Mouse (Mus musculus): ENCODE results near the gene Gas2. TPM values are rescaled to one million over a fixed set of nuclear protein-coding genes. Genes with fewer than 3 reads are reported as not detected.
A peak's percentile ranks its signal among the peaks of the same experiment; 100 is the strongest.

Gas2 gene
- polyA plus RNA-seq, 1 experiment from 2014 or later, result 20.6 TPM

DNA sequence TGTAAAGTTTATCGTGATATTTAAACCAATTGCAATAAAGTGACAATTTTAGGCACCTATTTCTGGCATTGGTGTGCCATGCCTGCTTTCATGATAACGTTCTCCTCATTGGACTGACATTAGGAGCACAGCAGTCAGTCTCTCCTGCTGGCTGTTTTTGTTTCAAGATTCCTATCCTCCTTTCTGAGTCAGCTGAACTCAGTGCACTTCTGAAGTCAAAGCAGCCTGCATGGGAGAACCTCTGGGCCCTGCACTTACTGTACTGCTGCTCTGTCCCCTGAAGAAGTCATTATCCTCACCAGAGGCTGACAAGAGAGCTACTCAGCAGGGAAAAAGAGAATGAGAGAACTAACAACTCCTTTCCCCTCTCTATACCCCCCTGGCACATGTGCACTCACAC, 33.1 kb downstream of the Gas2 start:
- Histone ChIP-seq H3K9ac (no peak overlapping the region), H3K4me2 (no peak overlapping the region), H3K4me3 (ENCODE audit: low read depth, low read length) (no peak overlapping the region), H3K27ac (ENCODE audit: low read depth) (no peak overlapping the region), H3K9me3 (ENCODE audit: low read depth, low read length) (no peaks in the 10 kb centered on the region), H3K4me1 (ENCODE audit: insufficient read depth) (no peaks in the 10 kb centered on the region), H3K36me3 (ENCODE audit: insufficient read depth) (no peaks in the 10 kb centered on the region), H3K27me3 (ENCODE audit: insufficient read depth, low read length) (no peaks in the 10 kb centered on the region)
- TF ChIP-seq CTCF (IDR thresholded peaks at IDR 0.05; ENCODE audit: low read depth), result no peak
- ATAC-seq (ENCODE audit: insufficient read depth) (no peak), DNase-seq (no peak)
- WGBS, result 63% methylated on average over 2 of the region's 2 CpGs

DNA sequence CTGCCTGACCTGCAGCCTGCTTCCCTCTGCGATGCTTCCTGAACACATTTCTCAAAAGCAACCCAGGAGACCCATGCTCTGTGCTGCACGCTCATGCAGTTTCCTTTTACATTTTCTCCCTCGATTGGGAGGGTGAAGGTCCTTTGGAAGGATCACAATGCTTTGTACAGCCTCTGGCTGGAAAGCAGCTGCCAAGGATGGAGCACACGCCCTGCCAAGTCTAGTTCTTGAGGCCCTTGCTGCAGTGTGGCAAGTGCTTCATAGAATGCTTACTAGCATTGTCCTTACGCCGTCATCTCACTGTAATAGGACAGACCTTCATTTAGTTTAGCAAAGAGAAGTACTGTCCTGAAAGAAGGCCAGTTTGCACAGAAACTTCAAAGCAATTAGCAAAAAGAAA, 37.3 kb downstream of the Gas2 start:
- no peaks in the 10 kb centered on the region for H3K4me1 ChIP-seq (ENCODE audit: insufficient read depth)
- no peak for ATAC-seq (ENCODE audit: insufficient read depth)
- no peak overlapping the region for H3K9ac ChIP-seq
- no peak overlapping the region for H3K27ac ChIP-seq (ENCODE audit: low read depth)
- no peak overlapping the region for H3K4me2 ChIP-seq
- WGBS, result 67% methylated on average over 6 of the region's 6 CpGs
- TF ChIP-seq CTCF (IDR thresholded peaks at IDR 0.05; ENCODE audit: low read depth), result no peak
- no peaks in the 10 kb centered on the region for H3K27me3 ChIP-seq (ENCODE audit: insufficient read depth, low read length)
- H3K4me3 ChIP-seq (ENCODE audit: low read depth, low read length), result no peak overlapping the region
- no peaks in the 10 kb centered on the region for H3K9me3 ChIP-seq (ENCODE audit: low read depth, low read length)
- no peak for DNase-seq
- no peaks in the 10 kb centered on the region for H3K36me3 ChIP-seq (ENCODE audit: insufficient read depth)

GRCm38 (mm10) chr7:51913292-51914050, 51.7 kb downstream of the Gas2 start:
- peak; percentile 66 for DNase-seq
- Histone ChIP-seq H3K4me3 (ENCODE audit: low read depth, low read length) (no peak overlapping the region), H3K36me3 (ENCODE audit: insufficient read depth) (no peaks in the 10 kb centered on the region), H3K4me1 (ENCODE audit: insufficient read depth) (0 out of 2 replicates have a peak, but pooled peaks cover 3% of the 10 kb centered on the region), H3K9ac (no peak overlapping the region), H3K27ac (ENCODE audit: low read depth) (peak overlapping the region; percentile 46; the same call in 1 of the 2 replicates), H3K4me2 (no peak overlapping the region), H3K9me3 (ENCODE audit: low read depth, low read length) (no peaks in the 10 kb centered on the region), H3K27me3 (ENCODE audit: insufficient read depth, low read length) (no peaks in the 10 kb centered on the region)
- 67% methylated on average over 3 of the region's 3 CpGs for WGBS
- ATAC-seq (ENCODE audit: insufficient read depth), result peak; percentile 88
- TF ChIP-seq CTCF (IDR thresholded peaks at IDR 0.05; ENCODE audit: low read depth), result no peak

DNA sequence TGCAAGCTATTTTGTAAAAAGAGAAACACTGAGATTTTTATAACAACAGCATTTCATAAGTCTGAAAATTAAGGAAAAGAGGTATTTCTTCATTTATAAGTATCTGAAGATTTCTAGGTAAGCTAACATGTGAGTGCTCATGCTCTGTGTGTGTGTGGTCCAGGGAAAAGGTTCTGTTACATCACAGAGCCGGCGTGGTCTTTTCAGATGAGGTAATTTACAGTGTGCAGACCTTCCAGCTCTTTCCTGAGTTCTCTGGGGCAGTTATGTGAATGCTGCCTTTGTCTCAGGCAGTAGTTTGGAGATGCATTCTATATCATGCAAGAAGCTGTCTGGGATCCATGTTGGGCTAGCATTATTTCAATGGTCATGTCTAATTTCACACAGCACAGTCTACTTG, 52.3 kb downstream of the Gas2 start:
- no peak overlapping the region for H3K4me3 ChIP-seq (ENCODE audit: low read depth, low read length)
- H3K27me3 ChIP-seq (ENCODE audit: insufficient read depth, low read length), result no peaks in the 10 kb centered on the region
- H3K9ac ChIP-seq, result no peak overlapping the region
- H3K9me3 ChIP-seq (ENCODE audit: low read depth, low read length), result no peaks in the 10 kb centered on the region
- DNase-seq, result no peak
- 73% methylated on average over 2 of the region's 2 CpGs for WGBS
- no peak overlapping the region for H3K27ac ChIP-seq (ENCODE audit: low read depth)
- H3K4me2 ChIP-seq, result no peak overlapping the region
- H3K4me1 ChIP-seq (ENCODE audit: insufficient read depth), result 0 out of 2 replicates have a peak, but pooled peaks cover 3% of the 10 kb centered on the region
- ATAC-seq (ENCODE audit: insufficient read depth), result peak; percentile 66; the same call in 1 of the 2 replicates
- no peak for TF ChIP-seq CTCF (IDR thresholded peaks at IDR 0.05; ENCODE audit: low read depth)
- no peaks in the 10 kb centered on the region for H3K36me3 ChIP-seq (ENCODE audit: insufficient read depth)

DNA sequence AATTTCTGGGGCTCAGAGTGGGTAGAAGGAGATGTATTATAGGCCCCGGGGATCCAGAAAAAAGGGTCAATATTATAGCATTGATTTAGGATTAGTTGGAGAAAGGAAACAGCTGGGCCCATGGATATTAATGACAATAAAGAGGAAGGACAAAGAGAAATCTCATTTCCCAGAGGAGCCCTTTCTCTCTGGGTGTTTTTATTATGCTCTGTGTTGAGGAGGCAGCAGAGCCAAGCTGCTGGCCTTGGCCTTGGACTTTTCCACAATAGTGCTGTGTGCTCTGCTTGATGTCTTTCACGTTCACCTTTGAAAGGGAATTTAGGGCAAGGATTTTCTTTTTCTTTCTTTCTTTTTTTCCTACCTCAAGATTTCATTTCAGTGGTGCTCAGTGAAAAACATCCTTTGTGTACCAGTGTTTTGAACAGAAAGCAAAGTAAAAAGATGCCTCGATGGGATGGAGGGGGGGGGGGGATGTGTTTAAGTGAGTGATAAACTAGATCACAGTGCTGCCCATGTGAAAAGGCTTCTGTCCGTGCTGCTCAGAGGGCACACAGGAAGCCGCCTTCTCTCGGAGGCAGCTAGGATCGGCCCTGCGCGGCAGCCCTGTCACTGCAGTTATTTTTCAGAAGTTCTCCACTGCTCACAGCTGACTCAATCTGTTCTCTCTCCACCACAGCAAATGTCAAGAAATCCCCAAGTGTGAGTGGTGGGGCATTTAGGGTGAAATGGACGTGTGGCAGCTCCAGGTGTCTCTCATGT, 67.1 kb downstream of the Gas2 start:
- no peak overlapping the region for H3K9ac ChIP-seq
- DNase-seq (no peak), ATAC-seq (ENCODE audit: insufficient read depth) (no peak)
- no peaks in the 10 kb centered on the region for H3K36me3 ChIP-seq (ENCODE audit: insufficient read depth)
- WGBS, result 40% methylated on average over 10 of the region's 10 CpGs
- no peak overlapping the region for H3K4me2 ChIP-seq
- H3K9me3 ChIP-seq (ENCODE audit: low read depth, low read length), result no peaks in the 10 kb centered on the region
- no peaks in the 10 kb centered on the region for H3K27me3 ChIP-seq (ENCODE audit: insufficient read depth, low read length)
- no peak for TF ChIP-seq CTCF (IDR thresholded peaks at IDR 0.05; ENCODE audit: low read depth)
- no peaks in the 10 kb centered on the region for H3K4me1 ChIP-seq (ENCODE audit: insufficient read depth)
- no peak overlapping the region for H3K4me3 ChIP-seq (ENCODE audit: low read depth, low read length)
- H3K27ac ChIP-seq (ENCODE audit: low read depth), result no peak overlapping the region

GRCm38 (mm10) chr7:51931217-51931616, 69.4 kb downstream of the Gas2 start:
- H3K36me3 ChIP-seq (ENCODE audit: insufficient read depth), result no peaks in the 10 kb centered on the region
- no peaks in the 10 kb centered on the region for H3K9me3 ChIP-seq (ENCODE audit: low read depth, low read length)
- ATAC-seq (ENCODE audit: insufficient read depth) (no peak), DNase-seq (no peak)
- 79% methylated on average over 4 of the region's 4 CpGs for WGBS
- no peaks in the 10 kb centered on the region for H3K4me1 ChIP-seq (ENCODE audit: insufficient read depth)
- H3K27me3 ChIP-seq (ENCODE audit: insufficient read depth, low read length), result no peaks in the 10 kb centered on the region
- no peak overlapping the region for H3K4me2 ChIP-seq
- no peak overlapping the region for H3K27ac ChIP-seq (ENCODE audit: low read depth)
- H3K4me3 ChIP-seq (ENCODE audit: low read depth, low read length), result no peak overlapping the region
- no peak for TF ChIP-seq CTCF (IDR thresholded peaks at IDR 0.05; ENCODE audit: low read depth)
- no peak overlapping the region for H3K9ac ChIP-seq

DNA sequence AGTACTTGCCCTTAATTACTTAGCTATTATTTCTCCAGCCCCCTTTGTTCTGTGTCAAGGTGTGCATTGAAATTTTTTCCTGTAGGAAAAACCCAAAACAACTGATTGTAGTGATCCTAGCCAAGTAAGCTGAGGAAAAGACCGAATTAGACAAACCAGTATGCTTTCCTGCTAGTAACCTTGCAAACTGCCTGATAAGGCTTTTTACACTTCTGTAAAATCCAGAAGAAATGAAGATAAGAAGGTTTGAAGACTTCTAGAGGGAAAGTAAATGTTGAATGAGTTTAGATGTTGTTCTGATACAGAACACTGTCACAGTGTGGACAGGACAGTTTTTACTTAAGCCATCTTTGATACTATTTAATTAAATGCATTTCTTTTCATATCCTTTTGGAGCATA, 75.5 kb downstream of the Gas2 start:
- Histone ChIP-seq H3K4me1 (ENCODE audit: insufficient read depth) (no peaks in the 10 kb centered on the region), H3K4me2 (no peak overlapping the region), H3K9ac (no peak overlapping the region), H3K36me3 (ENCODE audit: insufficient read depth) (no peaks in the 10 kb centered on the region), H3K4me3 (ENCODE audit: low read depth, low read length) (no peak overlapping the region), H3K9me3 (ENCODE audit: low read depth, low read length) (no peaks in the 10 kb centered on the region), H3K27ac (ENCODE audit: low read depth) (no peak overlapping the region), H3K27me3 (ENCODE audit: insufficient read depth, low read length) (no peaks in the 10 kb centered on the region)
- TF ChIP-seq CTCF (IDR thresholded peaks at IDR 0.05; ENCODE audit: low read depth), result no peak
- ATAC-seq (ENCODE audit: insufficient read depth), result no peak
- no peak for DNase-seq
- WGBS, result 79% methylated on average over 1 of the region's 1 CpGs
